Mouse (Mus musculus) heart, postnatal 0 days (tissue): Measurements from ENCODE around the gene Strc.
"Not testable (repeated sequence)": the region's sequence is repeated elsewhere in the genome, so short reads cannot be mapped to it uniquely, and the experiment has no call there.

Experiments used
- CTCF ChIP-seq: IDR thresholded peaks from 2 replicates; pipeline ENCODE4 v1.5.1; 2016; ENCODE audit warnings: antibody characterized with exemption, control low read depth, low read depth
- EP300 ChIP-seq: IDR thresholded peaks from 2 replicates; pipeline ENCODE4 v1.6.1; 2016; ENCODE audit warnings: antibody characterized with exemption, low read depth

DNA sequence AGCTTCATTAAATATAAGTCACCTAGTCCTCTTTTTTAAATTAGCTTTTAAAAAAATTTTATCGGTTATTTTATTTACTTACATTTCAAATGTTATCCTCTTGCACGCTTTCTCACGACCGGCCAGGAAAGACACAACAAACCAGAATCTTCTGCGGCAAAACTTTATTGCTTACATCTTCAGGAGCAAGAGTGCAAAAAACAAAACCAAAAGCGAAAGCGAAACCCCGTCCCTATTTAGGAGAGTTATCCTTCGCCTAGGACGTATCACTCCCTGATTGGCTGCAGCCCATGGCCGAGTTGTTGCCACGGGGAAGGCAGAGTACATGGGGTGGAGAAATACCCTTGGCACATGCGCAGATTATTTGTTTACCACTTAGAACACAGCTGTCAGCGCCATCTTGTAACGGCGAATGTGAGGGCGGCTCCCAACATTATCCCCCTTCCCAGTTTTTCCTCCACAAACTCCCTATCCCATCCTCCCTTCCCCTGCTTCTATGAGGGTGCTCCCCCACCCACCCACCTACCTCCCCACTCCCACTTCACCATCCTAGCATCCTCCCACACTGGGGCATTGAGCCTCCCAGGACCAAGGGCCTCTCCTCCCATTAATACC is at the start of gene Strc:
- not testable (repeated sequence) for TF ChIP-seq EP300, CTCF
